Comparison of ENCODE assay signal across 14 mouse cellular contexts in genomic region chr2:139849621-139850020, GRCm38 (mm10).
"Had no signal": no experiment of that assay in that cellular context is flagged by ENCODE, and none has a peak within 500 bp of the region (broad histone marks: within the 10 kb centered on the region; RNA-seq: fewer than 3 reads in every experiment).

No protein-coding gene starts in this region.

- H3K36me3 ChIP-seq: liver, embryonic 13.5 days; midbrain, embryonic 12.5 days; midbrain, embryonic 15.5 days; neural tube, embryonic 13.5 days had no signal

- H3K27me3 ChIP-seq: liver, embryonic 13.5 days; midbrain, embryonic 12.5 days; midbrain, embryonic 15.5 days; neural tube, embryonic 13.5 days had no signal

- ATAC-seq: midbrain, embryonic 15.5 days had no signal

- H3K4me3 ChIP-seq: layer of hippocampus, adult 2 months; left cerebral cortex, adult 2 months; liver, embryonic 13.5 days; midbrain, embryonic 12.5 days; midbrain, embryonic 15.5 days; neural tube, embryonic 13.5 days had no signal

- DNase-seq: kidney, postnatal 25 days; layer of hippocampus, adult 9-11 months; layer of hippocampus, postnatal 36 days; left cerebral cortex, postnatal 4 days; liver, embryonic 13.5 days; lung, adult 2 months; lung, postnatal 14 days; thymus, adult 18-20 months; thymus, postnatal 36 days had no signal
